21 mouse cellular contexts compared by ENCODE assay signal in the genomic region with DNA sequence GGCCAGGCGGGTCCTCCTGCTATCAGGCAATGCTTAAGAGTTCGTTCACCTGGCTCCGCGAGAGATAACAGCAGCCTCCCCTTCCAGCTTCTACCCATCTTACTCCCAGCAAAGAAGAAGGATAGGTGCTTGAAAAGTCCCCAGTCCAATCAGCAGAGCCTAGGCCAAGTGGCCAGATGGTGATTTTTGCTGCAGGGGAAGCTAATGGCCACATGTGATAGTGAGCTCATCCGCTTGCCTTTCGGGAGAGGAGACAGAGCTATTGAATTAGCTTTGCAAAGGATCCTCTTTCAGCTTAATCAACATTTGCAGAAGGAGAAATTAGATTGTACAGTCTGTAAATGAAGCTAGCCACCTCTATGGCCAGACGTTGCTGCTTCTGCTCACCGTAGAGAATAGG.
DNase-seq lines count a peak whose midpoint lies in the region; ATAC-seq and TF ChIP-seq lines count a peak whose summit lies in the region.
"Had no signal": no experiment of that assay in that cellular context is flagged by ENCODE, and none has a peak within 500 bp of the region (broad histone marks: within the 10 kb centered on the region; RNA-seq: fewer than 3 reads in every experiment).

No protein-coding gene starts in this region.

- intact Hi-C loops in left cerebral cortex, postnatal 4 days (cut with DNase I): no loop called here

- TF ChIP-seq CTCF in brain, embryonic 14.5 days (IDR thresholded peaks at IDR 0.05; ENCODE audit: borderline replicate concordance, extremely low read depth, insufficient read depth, insufficient read length): no peak

- WGBS in forebrain, embryonic 14.5 days: 85% methylated on average over 8 of the region's 8 CpGs
- WGBS in forebrain, embryonic 16.5 days: 75% methylated on average over 8 of the region's 8 CpGs

- peaks cover 6% of the 10 kb centered on the region for H3K4me1 ChIP-seq in forebrain, embryonic 14.5 days (ENCODE audit: control insufficient read depth, insufficient read depth, low read length)
- H3K4me1 ChIP-seq in forebrain, embryonic 16.5 days (replicated peaks; ENCODE audit: control insufficient read depth, insufficient read depth, low read length): peaks cover 8% of the 10 kb centered on the region
- H3K4me1 ChIP-seq: midbrain, embryonic 12.5 days had no signal

- no peak overlapping the region for H3K4me3 ChIP-seq in forebrain, embryonic 14.5 days (ENCODE audit: low read depth, low read length)
- no peak overlapping the region for H3K4me3 ChIP-seq in forebrain, embryonic 16.5 days (replicated peaks; ENCODE audit: low read length)
- H3K4me3 ChIP-seq: midbrain, embryonic 12.5 days; myocyte had no signal

- no peak overlapping the region for H3K4me2 ChIP-seq in forebrain, embryonic 14.5 days (ENCODE audit: low read length)
- H3K4me2 ChIP-seq in forebrain, embryonic 16.5 days (ENCODE audit: low read length): no peak overlapping the region
- H3K4me2 ChIP-seq: heart, embryonic 11.5 days; midbrain, embryonic 12.5 days had no signal

- TF ChIP-seq POLR2A in brain, embryonic 14.5 days (IDR thresholded peaks at IDR 0.05; ENCODE audit: borderline replicate concordance, extremely low read depth, insufficient read depth, insufficient read length, poor library complexity, severe bottlenecking): no peak

- H3K9me3 ChIP-seq in forebrain, embryonic 14.5 days (replicated peaks; ENCODE audit: control insufficient read depth, low read length): no peaks in the 10 kb centered on the region
- H3K9me3 ChIP-seq in forebrain, embryonic 16.5 days (ENCODE audit: control insufficient read depth, low read length): no peaks in the 10 kb centered on the region
- H3K9me3 ChIP-seq: midbrain, embryonic 12.5 days had no signal

- H3K27ac ChIP-seq in forebrain, embryonic 14.5 days (ENCODE audit: low read depth, low read length): no peak overlapping the region
- H3K27ac ChIP-seq in forebrain, embryonic 16.5 days (ENCODE audit: low read length): no peak overlapping the region
- H3K27ac ChIP-seq: kidney, postnatal 0 days; midbrain, embryonic 12.5 days had no signal

- H3K27me3 ChIP-seq in forebrain, embryonic 14.5 days (replicated peaks; ENCODE audit: control insufficient read depth, insufficient read depth, low read length): no peaks in the 10 kb centered on the region
- H3K27me3 ChIP-seq in forebrain, embryonic 16.5 days (replicated peaks; ENCODE audit: control insufficient read depth, insufficient read depth, low read length): no peaks in the 10 kb centered on the region
- H3K27me3 ChIP-seq: CH12.LX; midbrain, embryonic 12.5 days had no signal

- ATAC-seq in forebrain, embryonic 14.5 days: peak; percentile 47; the same call in 1 of the 2 replicates
- no peak for ATAC-seq in forebrain, embryonic 16.5 days
- ATAC-seq: lung, postnatal 0 days had no signal

- H3K36me3 ChIP-seq in forebrain, embryonic 14.5 days (ENCODE audit: control insufficient read depth, insufficient read depth, low read length): no peaks in the 10 kb centered on the region
- H3K36me3 ChIP-seq in forebrain, embryonic 16.5 days (ENCODE audit: control insufficient read depth, insufficient read depth): no peaks in the 10 kb centered on the region
- H3K36me3 ChIP-seq: midbrain, embryonic 12.5 days had no signal

- no peak overlapping the region for H3K9ac ChIP-seq in forebrain, embryonic 14.5 days (ENCODE audit: low read length)
- H3K9ac ChIP-seq in forebrain, embryonic 16.5 days (replicated peaks; ENCODE audit: low read depth, low read length): no peak overlapping the region
- H3K9ac ChIP-seq: midbrain, embryonic 12.5 days had no signal

- DNase-seq in adrenal gland, postnatal 10 days: peak; percentile 4
- no peak for DNase-seq in adrenal gland, postnatal 25 days
- no peak for DNase-seq in forebrain, embryonic 14.5 days (ENCODE audit: low spot score)
- DNase-seq in left cerebral cortex, postnatal 4 days: peak; percentile 24
- no peak for DNase-seq in left cerebral cortex, adult 8-10 months (ENCODE audit: low spot score in 2 of 2)
- peak; percentile 58 for DNase-seq in brain, embryonic 14.5 days (ENCODE audit: low read depth)
- DNase-seq: embryo, embryonic 11 days; heart, postnatal 10 days; kidney, adult 18-20 months; layer of hippocampus, postnatal 36 days; liver; right cerebral cortex, postnatal 14 days; spleen, adult 18-20 months; thymus, postnatal 36 days had no signal

Comparison
In these comparisons a context has a peak if more than half of its experiments do, and no peak if none do; other contexts are left out.
1. DNase-seq: peak in adrenal gland, postnatal 10 days (single experiment), left cerebral cortex, postnatal 4 days (single experiment) and brain, embryonic 14.5 days (single experiment); none in adrenal gland, postnatal 25 days (single experiment), forebrain, embryonic 14.5 days (single experiment) and left cerebral cortex, adult 8-10 months (0 of 2).